Mouse (Mus musculus) layer of hippocampus, adult 9-10 months (tissue): Measurements from ENCODE around the gene Casp3.

Source experiments
- DNase-seq: peaks from one replicate; pipeline ENCODE4 v3.0.0; 2022; ENCODE audit warnings: low spot score

Casp3 gene

DNA sequence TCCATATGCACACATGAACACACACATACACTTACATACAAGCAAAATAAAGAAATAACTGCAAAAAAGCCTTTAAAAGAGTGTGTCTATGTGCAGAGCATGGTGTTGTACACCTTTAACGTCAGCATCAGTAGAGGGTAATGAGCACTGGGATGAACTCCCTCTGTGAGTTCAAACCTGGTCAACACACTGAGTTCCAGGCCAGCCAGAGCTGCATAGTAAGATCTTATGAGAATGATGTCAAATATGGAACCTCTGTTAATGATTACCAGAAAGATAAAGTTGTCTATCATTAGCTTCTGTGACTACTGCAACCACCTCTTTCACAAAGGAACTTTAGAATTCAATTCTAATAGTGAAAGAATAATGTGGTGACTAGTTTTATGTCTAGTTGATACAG is 10.2 kb upstream of the Casp3 start:
- DNase-seq = no peak

DNA sequence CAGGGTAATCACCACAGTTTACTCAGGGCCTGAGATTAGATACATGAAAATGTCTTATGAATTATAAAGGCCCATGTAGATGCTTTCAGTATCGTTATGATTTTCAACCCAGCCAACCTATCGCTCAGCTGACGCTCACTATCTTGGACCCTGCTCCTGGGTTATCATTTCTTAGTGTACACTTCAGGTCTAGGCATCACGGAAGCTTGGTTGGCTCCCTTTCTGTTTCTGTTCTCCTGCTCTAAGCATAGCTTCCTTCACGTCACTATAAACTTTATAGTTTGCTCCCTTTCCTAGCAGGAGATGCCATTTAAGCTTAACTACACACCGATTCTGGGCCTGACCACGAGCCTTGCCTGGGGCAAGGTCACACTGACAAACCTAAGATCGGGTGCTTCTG is 5.5 kb upstream of the Casp3 start:
- no peak for DNase-seq

DNA sequence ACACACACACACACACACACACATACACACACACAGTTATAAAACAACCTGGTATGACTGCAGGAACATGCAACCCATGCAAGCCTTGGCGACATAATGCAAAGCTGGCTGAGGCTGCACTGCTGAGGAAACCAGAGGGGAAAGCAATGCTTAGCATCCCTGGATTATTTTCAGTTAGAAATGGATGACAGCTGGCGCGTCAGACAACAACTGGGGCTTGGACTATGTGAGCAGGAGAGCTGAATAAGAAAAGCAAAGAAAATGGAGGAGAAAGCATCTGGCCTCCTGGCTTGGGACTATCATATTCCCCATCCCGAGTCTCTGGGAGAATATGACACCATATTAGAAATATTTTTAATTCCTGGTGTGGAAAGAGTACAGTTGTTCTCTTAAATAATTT is 4.2 kb upstream of the Casp3 start:
- DNase-seq = no peak

GRCm38 (mm10) chr8:46613377-46613776 is 3.7 kb upstream of the Casp3 start:
- no peak for DNase-seq

- no peak for DNase-seq
Observed at GRCm38 (mm10) chr8:46615936-46616335, 1.2 kb upstream of the Casp3 start.

- DNase-seq = no peak
Observed at GRCm38 (mm10) chr8:46617690-46618620, 864 bp downstream of the Casp3 start.

DNA sequence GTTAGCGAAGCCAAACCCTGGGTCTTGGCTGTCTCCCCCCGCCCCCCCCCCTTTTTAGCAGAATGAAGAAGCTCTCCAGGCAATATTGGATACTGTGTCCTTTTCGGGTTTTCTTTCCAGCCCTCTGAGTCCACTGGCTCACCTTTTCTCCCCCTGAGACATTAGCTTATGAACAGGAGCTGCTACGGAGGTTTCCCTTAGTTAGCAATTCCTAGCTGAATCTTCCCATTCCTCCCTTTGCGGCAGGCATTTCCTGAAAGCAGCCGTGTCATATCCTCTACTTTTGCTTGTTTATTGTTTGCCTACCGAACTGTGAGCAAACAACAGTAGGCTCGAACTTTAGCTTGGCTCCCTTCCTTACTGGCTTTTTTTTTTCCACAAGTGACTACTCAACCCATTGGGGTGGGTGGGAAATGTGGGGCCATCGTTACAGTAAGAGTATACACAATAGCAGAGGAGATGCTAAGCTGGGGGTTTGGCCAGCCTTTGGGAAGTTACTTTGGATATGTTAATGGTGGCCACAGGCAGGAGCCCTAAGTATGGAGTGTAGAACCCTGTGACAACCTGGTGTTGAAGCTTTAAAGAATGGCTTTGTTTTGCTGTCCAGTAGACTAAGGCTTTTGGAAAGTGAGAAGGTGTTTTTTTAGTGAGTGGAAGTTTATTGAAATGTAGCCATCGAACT is 1.7 kb downstream of the Casp3 start:
- no peak for DNase-seq

- no peak for DNase-seq
Observed at GRCm38 (mm10) chr8:46622446-46623270, 5.6 kb downstream of the Casp3 start.

GRCm38 (mm10) chr8:46625166-46625565 is 8.1 kb downstream of the Casp3 start:
- DNase-seq = no peak

GRCm38 (mm10) chr8:46626642-46627041 is 9.6 kb downstream of the Casp3 start:
- no peak for DNase-seq

DNA sequence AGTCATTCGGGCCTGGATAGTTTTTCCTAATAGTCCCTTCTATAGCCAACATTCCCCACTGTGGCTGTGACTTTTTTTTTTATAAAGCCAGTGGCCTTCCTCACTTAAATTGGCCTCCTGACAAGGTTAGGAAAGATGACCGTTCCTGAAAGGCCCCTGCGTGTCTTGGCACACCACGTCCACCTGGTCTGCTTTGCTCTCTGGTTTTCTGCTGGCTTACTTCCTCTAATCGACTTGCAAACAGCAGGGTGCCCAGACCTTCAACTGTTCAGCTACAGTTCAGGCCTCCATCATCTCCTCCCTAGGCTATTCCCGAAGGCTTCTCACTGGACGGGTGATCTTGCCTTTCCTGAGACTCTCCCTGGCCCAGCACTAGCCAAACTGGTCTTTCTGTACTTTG is 10.8 kb downstream of the Casp3 start:
- no peak for DNase-seq

DNA sequence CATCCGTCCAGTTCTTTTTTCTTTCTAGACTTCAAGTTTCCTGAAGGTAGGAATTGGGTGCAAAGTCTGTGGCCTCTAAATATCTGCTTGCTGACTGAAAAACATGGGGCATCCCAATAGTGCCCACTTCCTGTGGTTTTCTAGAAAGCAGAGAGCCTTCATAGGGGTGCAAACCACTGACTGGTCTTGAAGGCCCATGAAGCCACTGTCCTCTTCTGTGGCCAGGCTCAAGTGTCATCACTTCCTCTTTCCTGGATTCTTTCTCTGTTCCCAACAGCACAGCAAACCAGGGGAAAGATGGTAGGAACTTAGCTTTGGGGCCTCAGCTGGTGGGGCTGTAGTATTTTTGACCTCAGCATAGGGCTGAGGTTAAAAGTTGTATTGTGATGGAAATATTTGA is 11.6 kb downstream of the Casp3 start:
- DNase-seq = no peak

GRCm38 (mm10) chr8:46630422-46630821 is 13.3 kb downstream of the Casp3 start:
- DNase-seq = no peak

GRCm38 (mm10) chr8:46630932-46631331 is 13.8 kb downstream of the Casp3 start:
- DNase-seq = no peak

DNA sequence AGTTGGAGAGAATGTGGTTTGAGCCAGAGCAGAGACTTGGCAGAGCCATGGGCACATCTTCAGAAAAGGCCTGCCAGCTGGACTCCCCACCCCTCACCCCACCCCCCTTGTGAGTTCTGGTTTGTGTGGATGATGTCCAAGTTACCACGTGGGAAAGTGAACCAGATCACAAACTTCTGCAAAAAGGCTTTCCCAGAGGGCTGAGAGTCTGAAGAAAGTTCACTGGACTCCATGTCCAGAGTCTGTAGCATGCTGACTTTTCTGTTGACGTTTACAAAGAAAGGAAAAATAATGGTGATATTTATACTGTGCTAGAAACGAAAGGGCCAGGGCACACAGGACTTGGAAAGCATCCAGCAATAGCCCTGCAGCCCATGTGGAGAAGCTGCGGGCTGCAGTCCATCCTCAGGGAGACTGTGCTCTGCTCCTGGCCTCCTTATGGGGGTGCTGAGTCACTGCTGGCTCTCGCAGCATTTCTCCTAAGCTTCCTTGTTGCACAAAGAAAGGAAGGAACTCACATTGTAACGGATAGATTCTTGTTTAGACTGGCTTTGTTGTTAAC is 22.0 kb downstream of the Casp3 start:
- no peak for DNase-seq

DNA sequence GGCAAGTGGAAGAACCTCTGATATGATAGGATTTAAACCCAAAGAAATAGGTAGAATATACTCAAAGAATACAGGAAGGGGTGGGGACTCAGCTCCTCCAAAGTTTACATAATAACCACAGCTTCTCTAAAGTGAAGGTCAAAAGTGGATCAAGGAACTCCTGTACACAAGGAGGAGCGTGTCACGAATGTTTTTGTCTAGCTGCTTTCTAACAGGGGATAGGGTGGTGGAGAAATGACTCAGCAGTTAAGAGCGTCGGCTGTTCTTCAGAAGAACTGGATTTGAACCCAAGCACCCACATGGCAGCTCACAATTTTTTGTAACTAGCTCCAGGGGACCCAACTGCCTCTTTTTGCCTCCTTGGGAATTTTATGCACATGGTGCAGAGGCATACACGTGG is 22.8 kb downstream of the Casp3 start:
- DNase-seq = no peak

- no peak for DNase-seq
Observed at GRCm38 (mm10) chr8:46641272-46641671, 24.2 kb downstream of the Casp3 start.

- DNase-seq = no peak
Observed at GRCm38 (mm10) chr8:46648421-46648820, 31.3 kb downstream of the Casp3 start.

- DNase-seq = no peak
Observed at GRCm38 (mm10) chr8:46651872-46652271, 34.8 kb downstream of the Casp3 start.

- DNase-seq = no peak
Observed at GRCm38 (mm10) chr8:46655919-46656318, 38.8 kb downstream of the Casp3 start.

DNA sequence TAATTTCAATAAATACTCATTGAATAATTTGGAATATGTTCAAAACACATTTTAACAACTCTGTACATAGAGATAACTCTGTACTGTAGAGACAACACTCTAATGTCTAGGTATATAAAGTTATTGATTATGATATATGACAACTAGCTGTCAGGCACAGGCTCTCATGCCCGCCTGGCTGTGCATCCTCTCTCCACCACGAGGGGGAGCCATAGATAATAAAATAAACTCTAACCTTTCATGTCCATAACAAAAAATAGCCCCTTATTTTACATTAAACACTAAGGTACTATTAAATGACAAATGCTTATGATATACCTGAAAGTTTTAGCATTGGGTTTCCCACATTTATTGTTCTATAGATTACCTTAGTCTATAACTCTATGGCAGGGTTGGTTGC is 54.4 kb downstream of the Casp3 start:
- DNase-seq = peak; percentile 88

DNA sequence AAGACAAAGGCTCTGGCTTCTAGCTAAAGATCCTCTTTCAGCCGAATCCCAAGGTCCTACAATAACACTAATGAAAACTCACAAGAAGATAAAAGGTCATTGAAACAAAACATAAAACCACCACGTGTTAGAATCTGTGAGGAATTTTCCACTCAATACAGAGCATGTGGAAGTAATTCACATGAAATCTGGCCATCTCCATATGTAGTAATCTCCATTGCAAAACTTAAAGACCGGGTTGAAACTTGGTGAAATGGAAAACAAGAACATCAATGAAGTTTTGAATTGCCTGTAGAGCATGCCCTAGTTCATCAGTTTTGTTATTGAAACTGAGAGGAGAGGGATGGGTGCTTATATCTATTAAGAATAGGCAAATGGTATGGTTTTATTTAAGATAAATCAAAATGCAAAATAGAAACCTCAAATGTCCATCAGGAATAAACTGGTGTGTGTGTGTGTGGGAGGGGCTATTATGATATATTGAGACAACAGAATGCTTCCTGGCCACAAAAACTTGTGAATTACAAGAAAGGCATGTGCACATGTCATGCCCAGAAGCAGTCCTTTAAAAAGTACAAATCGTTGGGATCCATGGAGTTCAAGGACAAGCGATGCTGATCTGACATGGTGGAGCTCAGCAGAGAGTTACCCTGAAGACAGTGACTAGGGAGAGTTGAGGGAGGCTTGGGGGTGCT is 63.7 kb downstream of the Casp3 start:
- no peak for DNase-seq
